Mouse (Mus musculus) megakaryocyte-erythroid progenitor cell, adult 5-6 weeks (primary cell): ENCODE data around the gene Ttc19. TPM values are rescaled to one million over a fixed set of nuclear protein-coding genes. Genes with fewer than 3 reads are reported as not detected.

Experiments
- ATAC-seq: replicated peaks from 2 replicates; pipeline ENCODE4 v1.8.0; 2016; ENCODE audit warnings: mild to moderate bottlenecking, inconsistent platforms; ENCODE audit not compliant: severe bottlenecking, poor library complexity, low FRiP score, low TSS enrichment
- total RNA-seq, 2 experiments: library from RNA; stranded (forward) in 1 of 2; stranded (reverse) in 1 of 2; fragments of 200-1000, 215-1000 nt in 1 of 2; fragments of >200 nt in 1 of 2; fragmentation: Nextera tagmentation in 1 of 2; gene quantifications; 2 replicates each; pipeline ENCODE4 v1.2.3; 2014 to 2017

Gene Ttc19
- total RNA-seq (2014; fragmentation: Nextera tagmentation) = 9.9 and 14.9 TPM in 2 replicates
- total RNA-seq (2017) = 12.1 and 23.5 TPM in 2 replicates

DNA sequence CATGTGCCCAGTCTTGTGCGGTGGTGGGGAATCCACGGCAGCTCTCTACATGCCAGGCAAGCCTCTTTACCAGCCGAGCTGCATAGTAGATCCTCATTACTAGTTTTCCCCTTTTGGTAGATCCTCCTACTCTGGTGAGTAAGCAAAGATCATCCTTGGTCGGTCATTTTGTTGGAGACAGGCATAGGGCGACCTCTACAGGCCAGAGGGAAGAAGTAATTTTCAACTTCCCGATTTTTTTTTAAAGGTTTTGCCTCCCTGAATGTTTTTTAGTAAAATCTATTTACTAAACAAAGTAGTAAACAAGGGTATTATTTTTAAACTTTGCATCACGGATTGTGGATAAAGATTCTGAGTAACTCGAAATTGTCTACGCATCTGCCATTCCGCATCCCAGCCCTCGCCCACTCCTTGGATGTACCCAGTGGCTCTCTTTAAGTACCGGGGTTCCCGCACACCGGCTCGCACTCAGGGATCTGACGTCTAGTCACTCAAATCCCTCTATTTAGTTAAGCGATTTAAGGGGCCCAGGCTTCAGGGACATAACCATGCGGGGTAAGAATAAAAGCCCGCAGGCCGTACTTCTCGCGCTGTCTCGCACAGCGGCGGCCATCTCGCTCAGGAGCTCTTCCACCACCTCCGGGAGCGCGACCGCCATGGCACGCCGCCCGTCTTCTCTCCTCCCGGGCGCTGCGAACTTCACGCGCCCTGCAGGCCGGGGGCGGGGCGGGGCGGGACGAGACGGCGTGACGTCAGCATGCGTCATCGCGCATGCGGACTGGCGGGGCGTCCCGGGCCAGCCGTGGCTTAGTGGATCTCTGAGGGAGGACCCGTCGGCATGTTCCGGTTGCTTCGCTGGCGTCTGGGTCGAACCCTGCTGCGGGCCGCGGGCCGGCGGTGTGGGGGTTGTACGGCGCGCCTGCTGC lies at the start of gene Ttc19, which contains the start of gene Zswim7:
Gene Ttc19 (plus strand): TSS at position 799 of the 926 bp plus-strand sequence.
Gene Zswim7 (minus strand): TSS at position 701 of the 926 bp plus-strand sequence.
- peak; percentile 69 for ATAC-seq

DNA sequence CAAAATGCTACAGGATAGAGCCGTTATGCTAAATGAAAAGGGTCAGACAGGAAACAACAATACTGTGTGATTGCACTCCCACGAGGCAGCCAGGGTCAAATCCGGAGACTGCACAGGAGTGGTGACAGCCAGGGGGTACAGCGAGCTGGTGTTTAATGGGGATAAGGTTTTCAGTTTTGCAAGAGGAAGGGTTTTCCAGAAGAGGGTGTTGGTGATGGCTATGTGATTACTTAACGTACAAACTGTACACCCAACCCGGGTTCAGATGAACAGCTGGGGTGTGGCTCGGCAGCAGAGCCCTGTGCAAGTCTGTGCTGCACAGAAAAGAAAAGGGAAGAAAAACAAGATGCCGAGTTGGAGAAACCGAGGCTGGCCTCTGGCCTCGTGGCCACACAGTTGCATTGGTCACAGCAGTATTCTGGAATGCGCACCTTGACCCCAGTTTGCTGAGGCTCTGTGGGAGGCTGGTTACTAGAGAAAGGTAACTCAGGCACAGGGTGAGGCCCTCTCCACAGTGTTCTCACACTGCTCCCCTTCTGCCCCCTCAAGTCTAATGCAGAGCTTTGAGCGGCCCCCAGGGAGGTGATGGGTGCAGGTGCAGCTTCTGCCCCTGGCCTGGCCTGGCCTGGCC lies 40.5 kb upstream of the Ttc19 start:
- no peak for ATAC-seq

DNA sequence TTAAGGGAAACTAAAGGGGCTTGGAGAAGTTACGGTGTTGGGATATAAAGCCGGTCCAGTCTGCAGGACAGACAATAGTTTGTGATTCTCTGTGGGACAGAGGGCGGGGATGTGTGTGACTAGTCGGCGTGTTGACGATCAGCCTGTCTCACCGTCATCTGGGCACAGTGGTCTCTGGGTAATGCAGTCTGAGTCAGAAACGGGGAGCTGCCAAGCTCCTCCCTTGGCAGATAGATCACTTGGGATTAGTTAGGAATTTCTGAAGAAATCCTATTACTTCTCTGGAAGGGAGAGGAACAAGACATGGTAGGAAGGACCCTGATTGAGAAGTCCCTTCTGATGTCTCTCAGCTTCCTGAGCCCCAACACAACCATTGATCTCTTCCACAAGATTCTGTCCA lies 37.4 kb upstream of the Ttc19 start:
- no peak for ATAC-seq

DNA sequence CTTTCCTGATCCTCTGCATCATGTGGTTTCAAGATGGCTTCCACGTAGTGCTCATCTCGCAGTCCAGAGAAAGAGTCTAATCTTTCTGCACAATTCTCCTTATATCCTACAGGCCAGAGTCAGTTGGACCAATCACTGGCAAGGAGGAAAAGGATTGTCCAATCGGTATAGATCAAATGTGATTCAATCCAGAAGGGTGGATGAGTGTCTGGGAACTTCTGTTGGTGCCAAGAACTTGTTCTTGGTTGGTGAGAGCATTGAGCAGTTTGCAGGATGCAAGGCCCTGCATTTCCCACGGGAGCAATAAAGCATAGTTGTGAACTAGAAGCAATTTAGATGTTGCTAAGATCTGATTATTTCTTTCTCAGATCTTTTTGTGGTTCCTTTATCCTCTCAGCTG lies 36.8 kb upstream of the Ttc19 start:
- ATAC-seq = no peak

DNA sequence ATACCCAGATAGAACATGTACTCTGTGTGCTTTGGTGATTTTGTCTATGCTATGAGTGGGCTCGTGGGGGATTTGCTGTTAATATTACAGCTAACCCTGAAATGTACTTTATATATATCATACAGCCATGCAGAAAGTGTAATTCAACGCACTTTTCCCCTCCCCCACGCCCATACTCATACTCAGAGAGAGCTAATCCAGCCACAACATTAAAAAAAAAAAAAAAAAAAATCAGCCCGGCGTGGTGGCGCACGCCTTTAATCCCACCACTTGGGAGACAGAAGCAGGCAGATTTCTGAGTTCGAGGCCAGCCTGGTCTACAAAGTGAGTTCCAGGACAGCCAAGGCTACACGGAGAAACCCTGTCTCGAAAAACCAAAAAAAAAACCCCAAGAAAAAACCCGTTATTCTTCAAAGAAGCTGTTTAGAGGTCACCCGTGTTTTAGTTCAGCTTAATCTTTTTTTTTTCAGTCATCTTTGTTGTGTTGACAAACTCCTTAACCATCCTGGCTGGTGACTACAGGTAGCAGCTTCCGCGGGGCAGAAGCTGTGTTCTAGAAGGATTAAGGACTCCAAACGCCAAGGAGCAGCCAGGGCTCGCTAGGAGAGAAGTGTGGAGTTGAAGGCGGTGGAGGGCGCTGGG lies 33.4 kb upstream of the Ttc19 start:
- ATAC-seq = no peak

DNA sequence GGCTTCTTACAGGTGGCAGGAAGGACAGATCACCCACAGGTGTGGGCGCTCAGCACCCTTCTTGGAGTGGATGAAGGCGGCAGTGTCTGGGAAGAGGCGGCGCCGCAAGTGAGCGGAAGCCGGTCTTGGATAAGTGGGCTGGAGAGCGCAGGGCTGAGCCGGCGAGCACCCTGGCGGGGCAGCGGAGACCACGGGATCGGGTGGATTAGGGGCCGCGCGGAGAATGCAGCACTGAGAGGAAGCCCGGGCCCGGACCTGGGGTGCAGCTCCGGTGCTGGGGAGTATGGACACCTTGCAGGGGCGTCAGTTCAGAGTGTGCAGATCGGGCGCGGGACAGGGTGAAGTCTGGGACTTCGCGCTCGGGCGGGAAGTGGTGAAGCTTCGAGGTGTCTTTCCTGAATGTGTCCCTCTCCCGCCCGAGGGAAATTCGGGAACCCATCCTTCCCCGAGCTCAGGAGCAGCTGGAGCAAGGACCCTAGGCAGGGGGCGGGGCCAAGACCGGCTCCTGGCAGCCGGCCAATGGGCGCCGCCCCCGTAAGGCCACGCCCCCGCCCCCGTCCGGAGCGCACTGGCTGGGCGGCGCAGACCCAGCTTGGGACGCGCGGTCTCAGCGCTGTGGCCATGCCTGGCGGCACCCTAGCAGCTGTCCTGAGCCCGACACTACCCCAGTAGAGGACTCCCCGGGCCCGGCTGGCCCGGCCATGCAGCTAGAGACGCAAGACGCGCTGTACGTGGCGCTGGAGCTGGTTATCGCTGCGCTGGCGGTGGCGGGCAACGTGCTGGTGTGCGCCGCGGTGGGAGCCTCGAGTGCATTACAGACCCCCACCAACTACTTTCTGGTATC lies 32.6 kb upstream of the Ttc19 start, which contains the start of gene Adora2b:
Gene Adora2b (plus strand): TSS at position 584 of the 844 bp plus-strand sequence.
- peak; percentile 66 for ATAC-seq

DNA sequence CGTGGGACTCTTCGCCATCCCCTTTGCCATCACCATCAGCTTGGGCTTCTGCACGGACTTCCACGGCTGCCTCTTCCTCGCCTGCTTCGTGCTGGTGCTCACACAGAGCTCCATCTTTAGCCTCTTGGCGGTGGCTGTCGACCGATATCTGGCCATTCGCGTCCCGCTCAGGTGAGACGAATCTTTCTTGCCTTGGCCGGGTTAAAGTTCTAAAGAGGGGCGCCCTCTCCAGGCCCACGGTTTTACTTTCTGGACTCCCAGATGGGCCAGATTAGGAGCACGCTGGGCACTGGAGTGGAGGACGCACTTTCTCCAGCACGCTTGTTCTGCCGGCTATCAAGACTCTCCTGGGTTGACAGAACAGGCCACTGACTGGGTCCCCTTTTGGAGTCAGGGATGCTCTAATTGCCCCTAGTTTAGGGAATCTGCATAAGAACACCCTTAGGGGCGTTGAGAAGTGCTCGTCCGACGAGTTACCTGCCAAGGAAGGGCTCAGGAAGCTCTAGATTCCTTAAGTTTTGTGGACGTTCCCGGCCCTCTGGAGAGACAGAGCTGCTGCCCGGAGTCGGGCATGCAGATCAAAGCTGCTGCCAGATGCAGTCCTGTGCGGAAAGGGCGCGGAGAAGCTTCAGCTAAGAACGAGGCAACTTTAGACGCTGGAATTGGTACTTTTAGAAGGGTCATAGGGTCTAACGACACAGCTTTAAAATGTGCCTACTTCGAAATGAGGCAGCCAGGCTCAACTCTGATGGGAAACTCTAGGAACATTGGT lies 31.8 kb upstream of the Ttc19 start:
- 0 out of 2 replicates have a peak, but pooled peaks have one; percentile 13 for ATAC-seq

DNA sequence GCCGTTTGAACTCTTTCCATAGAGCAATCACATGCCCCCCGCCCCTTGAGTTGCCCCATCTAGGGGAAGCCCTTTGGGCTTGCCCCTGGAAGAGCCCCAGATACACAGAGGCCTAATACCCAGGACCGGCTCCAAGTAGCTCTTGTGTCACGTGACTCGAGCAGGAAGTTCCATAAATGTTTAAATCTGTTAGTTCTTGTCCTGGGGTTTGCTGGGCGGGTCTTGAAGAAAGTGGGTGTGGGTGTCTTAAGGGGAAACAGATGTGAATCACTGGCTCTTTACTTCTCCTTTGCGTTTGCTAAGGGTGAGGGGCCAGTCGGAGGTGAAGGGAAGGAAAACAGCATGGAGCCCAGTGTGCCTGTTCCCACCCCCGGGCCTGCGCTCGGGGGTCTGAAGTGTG lies 30.2 kb upstream of the Ttc19 start:
- ATAC-seq = no peak

DNA sequence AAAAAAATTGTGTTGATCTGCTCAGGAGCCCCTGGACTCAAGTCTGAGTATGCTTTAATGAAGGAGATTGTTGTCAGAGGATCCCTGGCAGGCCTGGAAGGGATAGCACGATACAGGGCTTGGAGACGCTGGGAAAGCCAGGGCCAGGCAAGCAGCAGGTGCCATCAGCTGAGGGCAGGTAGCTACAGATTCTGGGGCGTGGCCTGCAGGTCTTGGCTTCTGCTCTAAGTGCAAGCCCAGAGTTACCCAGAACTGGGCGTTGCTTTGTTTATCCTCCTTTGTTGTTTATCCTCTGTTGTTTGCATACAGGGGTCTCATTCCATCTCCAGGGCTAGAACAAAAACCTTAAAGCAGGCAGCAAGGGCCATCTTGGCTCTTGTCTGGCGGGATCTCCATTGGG lies 27.9 kb upstream of the Ttc19 start:
- no peak for ATAC-seq

DNA sequence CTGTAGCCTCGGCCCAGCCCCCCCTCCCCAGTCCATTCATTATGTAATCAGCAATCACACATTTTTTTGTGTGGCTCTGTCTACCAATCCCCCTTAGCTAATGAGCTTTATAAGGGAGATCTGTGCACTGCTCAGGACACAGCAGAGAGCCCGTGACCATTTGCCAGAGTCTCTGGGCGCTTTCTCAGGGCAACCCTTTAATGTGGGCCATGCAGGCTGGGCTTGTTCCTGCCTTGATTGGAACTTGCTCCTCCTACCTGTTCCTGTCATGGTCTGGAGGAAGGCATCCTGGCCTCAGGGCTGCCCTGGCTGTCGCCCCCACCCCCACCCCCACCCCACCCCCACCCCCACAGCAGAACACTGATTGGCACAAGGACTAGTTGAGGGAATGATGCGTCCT lies 22.1 kb upstream of the Ttc19 start:
- no peak for ATAC-seq

DNA sequence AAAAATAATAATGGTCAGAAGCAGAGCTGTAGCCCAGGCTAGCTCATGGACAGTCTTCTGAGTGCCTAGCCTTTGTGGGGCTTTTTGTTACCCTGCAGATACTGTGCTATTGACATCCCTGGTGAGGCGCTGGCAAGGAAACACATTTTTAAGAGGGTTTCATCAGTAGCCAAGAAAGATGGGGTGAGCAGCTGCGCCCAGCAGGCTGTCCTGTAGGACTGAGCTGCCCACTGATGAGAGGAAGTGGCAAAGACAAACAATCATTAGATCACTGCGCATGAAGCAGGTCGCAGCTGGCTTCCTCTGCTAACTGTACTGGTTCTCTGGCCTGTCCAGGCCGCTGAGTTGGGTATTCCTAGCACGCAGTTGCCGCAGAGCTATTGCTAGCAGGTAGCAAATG lies 17.7 kb upstream of the Ttc19 start:
- ATAC-seq = no peak

DNA sequence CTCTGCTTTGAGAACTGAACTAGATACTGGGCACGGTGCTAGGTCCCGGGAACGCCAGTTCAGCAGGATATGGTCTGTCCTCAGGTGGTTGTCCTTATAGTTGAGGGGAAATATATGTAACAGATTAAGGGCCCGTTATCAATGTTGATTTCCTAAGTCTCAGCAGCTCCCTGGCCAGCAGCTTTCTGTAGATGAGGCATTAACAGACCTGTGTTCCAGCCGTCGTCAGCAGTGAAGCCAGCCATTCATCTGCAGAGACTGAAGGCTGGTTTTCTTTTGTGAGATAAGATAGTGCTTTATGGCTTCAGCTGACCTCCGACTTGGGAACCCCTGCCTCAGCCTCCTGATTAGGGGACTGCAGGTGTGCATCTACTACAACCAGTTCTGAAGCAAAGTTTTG lies 17.3 kb upstream of the Ttc19 start:
- no peak for ATAC-seq

DNA sequence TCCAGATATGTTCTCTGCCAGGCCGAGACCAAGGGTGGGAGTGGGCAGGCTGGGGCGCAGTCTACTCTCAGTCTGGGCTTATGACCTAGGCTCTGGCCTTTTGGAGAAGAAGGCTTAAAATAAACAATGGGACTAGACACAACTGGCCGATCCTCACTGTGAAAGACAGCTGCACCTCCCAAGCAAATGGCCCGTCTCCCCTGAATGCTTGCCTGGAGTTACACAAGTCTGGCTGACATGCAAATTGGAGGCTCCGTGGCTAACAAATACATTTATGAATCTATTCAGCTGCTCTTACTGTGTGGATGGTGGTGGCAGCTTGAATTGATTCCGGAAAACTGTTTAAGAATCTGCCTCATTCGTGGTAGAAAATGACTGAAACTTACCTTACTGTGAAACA lies 15.6 kb upstream of the Ttc19 start:
- no peak for ATAC-seq

DNA sequence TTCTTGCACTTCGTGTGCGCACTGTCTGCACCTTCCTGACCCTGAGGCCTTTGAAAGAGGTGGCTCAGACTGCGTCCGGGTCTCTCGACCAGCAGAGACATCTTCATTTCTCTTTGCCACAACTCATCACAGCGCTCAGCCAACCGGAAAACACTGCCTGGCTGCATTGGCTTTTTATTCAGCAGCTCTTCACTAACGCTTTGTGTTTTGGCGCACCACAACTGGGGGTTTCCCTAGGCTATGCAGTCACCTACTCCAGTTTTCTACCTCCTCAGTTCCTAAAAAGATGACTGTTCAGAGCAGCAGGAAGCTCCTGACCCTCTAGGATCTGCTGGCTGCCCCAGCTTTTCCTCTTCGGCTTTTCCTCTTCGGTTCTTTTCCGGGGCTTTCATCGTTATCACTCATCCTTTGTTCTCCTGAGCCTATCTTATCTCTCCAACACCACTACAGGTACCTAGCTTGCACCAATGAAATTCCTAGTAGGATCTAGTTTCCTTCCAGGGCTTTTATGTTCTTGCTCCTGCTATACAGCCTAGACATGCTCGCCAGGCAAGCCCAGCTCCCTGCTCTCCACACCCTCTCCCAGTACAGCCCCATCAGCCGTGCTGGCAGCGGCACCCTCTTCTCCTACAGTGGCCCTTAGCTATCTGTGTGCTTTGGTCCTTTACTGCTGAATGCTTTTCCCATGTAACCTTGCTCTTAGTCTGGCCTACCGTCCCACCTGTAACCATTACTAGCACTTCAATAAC lies 14.6 kb upstream of the Ttc19 start:
- no peak for ATAC-seq

DNA sequence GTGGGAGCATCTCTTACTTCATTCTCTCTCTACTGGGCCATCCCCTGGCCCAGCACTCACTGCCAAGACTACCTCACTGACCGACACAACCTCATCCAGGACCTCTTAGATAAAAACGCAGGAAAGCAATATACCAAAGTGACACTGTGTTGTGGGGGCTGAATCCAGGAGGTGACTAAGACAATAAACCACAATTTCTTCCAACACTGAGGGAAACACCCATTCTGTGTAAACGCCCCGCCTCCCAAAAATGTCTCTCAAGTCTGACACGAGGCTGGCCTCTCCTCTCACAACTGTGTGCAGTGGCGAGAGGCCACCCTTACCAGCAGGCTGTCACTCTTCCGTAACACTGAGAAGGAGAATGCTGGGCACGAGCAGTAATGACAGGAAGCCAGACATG lies 12.9 kb upstream of the Ttc19 start:
- ATAC-seq = no peak

DNA sequence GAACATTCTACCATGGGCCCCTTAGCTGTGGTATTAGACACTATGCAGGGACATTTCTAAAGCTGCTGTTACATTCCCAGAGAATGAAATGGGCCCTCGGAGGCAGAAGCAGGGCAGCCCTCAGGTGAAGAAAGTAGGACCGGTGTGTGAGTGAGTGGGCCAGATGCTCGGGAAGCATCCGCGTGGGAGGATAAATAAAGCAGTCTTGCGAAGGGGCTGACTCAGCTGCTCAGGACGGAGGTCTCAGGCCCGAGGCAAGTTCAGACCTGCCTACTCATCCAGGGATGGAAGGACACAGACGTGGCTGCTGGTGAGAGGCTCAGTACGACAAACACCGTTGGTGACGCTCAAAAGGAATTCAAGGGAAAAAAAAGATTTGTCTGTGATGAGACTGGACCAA lies 12.2 kb upstream of the Ttc19 start:
- ATAC-seq = no peak

DNA sequence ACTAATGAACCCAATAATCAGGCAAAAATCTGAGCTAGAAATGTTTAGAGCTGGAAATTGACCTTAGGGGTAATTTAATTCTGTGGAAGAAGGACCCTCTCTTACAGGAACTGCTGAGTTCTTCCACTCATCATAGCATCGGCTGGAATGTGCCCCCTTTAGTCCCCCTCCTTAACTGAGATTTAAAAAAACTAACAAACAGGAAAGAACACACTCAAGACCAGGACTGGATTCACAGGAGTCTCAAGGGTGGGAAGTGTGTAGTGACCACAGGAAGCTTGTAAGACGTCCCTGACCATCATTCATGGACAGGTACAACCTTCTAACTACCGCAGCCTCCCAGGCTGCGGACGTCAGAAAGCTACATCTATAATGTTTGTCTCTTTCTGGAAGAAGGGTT lies 10.4 kb upstream of the Ttc19 start:
- ATAC-seq = no peak

DNA sequence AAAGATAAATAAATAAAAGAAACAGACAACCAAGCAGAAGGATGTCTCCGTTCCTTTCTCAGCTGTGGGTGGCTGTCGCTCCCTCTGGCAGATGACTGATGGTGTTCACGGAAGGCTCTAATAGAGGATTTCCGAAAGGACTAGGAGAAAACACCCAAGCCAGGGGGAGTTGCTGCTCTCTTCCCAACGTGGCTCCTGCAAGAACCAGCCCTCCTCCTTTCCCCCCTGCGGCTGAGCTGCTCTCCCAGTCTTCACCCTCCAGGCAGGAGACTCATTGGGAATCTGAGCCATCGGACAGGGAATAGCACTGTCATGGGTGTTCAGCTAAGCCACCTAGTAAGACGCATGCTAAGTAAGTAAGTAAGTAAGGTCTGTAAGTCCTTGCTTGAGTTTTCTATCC lies 4.2 kb upstream of the Ttc19 start:
- ATAC-seq = no peak
